Mouse (Mus musculus) E14TG2a.4 (cell line): ENCODE data around the gene Ssc4d.

Experiments
- CTCF ChIP-seq: conservative IDR thresholded peaks from 2 replicates; pipeline ENCODE4 v1.5.1; 2014; ENCODE audit warnings: low read length
- NANOG ChIP-seq: IDR thresholded peaks from 2 replicates; pipeline ENCODE4 v1.6.1; 2014; ENCODE audit warnings: borderline replicate concordance, low read length, mixed read lengths
- POU5F1 ChIP-seq: IDR thresholded peaks from 2 replicates; pipeline ENCODE4 v1.6.1; 2014; ENCODE audit warnings: low read length, borderline replicate concordance

GRCm38 (mm10) chr5:135960909-135961635 lies 13.3 kb downstream of the Ssc4d start:
- TF ChIP-seq CTCF (no peak), NANOG (no peak), POU5F1 (no peak)
